Mouse (Mus musculus) stomach, postnatal 0 days (tissue): Measurements from ENCODE around the gene Gm20498.

ENCODE experiments used
- CTCF ChIP-seq: IDR thresholded peaks from 2 replicates; pipeline ENCODE4 v1.5.1; 2016; ENCODE audit warnings: antibody characterized with exemption, low read depth, mild to moderate bottlenecking, moderate library complexity
- EP300 ChIP-seq: optimal IDR thresholded peaks from 2 replicates; pipeline ENCODE3; 2016; ENCODE audit warnings: antibody characterized with exemption

DNA sequence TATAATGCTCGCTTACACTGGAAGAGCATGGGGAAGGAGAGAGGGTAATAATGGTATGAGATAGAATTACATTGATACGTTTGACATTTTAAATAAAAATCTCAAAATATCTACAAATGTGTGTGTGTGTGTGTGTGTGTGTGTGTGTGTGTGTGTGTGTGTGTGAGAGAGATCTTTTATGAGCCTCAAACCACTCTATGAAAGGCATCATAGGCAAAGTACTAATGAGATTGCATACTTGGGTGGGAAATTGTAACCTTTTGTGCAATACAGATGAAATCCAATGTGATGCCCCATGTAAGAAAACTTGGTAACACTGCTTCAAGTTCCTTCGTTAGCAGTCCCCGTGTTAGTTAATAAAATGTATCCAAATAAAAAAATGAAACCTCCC, 319 bp upstream of the Gm20498 start:
- no peak for TF ChIP-seq CTCF
- no peak for TF ChIP-seq EP300
